Mouse (Mus musculus) hindbrain, embryonic 13.5 days (tissue): ENCODE data around the gene Zfp398. TPM values are rescaled to one million over a fixed set of nuclear protein-coding genes. Genes with fewer than 3 reads are reported as not detected.

Experiments
- ATAC-seq: fragments of 200-750 bp; cut with Nextera tagmentation; 2 replicates; pipeline ENCODE4 v1.8.0; 2017; ENCODE audit warnings: moderate TSS enrichment; ENCODE audit not compliant: low FRiP score
- H3K27ac ChIP-seq: fragments of 300-500 bp; sonication (generic); 2 replicates; pipeline ENCODE4 v1.5.1; 2015; ENCODE audit warnings: inconsistent platforms, mild to moderate bottlenecking, moderate library complexity
- H3K27me3 ChIP-seq: fragments of 300-500 bp; sonication (generic); 2 replicates; pipeline ENCODE4 v1.6.1; 2015; ENCODE audit warnings: mild to moderate bottlenecking, inconsistent platforms
- H3K36me3 ChIP-seq: fragments of 300-500 bp; sonication (generic); 2 replicates; pipeline ENCODE4 v1.6.1; 2015; ENCODE audit warnings: mild to moderate bottlenecking, inconsistent platforms
- H3K4me1 ChIP-seq: fragments of 300-500 bp; sonication (generic); replicated peaks from 2 replicates; pipeline ENCODE4 v1.6.1; 2015; ENCODE audit warnings: inconsistent platforms
- H3K4me2 ChIP-seq: fragments of 300-500 bp; sonication (generic); 2 replicates; pipeline ENCODE4 v1.6.1; 2015; ENCODE audit warnings: inconsistent platforms, mild to moderate bottlenecking, moderate library complexity
- H3K4me3 ChIP-seq: fragments of 300-500 bp; sonication (generic); 2 replicates; pipeline ENCODE4 v1.5.1; 2015; ENCODE audit warnings: mild to moderate bottlenecking, inconsistent platforms
- H3K9ac ChIP-seq: fragments of 300-500 bp; sonication (generic); 2 replicates; pipeline ENCODE4 v1.6.1; 2015; ENCODE audit warnings: mild to moderate bottlenecking, inconsistent platforms
- H3K9me3 ChIP-seq: fragments of 300-500 bp; sonication (generic); 2 replicates; pipeline ENCODE4 v1.6.1; 2016; ENCODE audit warnings: inconsistent platforms
- WGBS: fragments of 180-500 bp; shearing (Covaris S2); methylation state at CpG from one replicate; pipeline ENCODE4 v1.1.7; 2015; 5-methylcytosine and 5-hydroxymethylcytosine counted together
- polyA plus RNA-seq: library from polyadenylated mRNA; unstranded; fragments of >200 nt; fragmentation: Nextera tagmentation; extraction: Ambion mirVana; gene quantifications from 2 replicates; pipeline ENCODE4 v1.2.1, GENCODE M21; 2015

The Zfp398 gene
- polyA plus RNA-seq = 17.9 and 18.1 TPM in 2 replicates

- under 1% methylated on average over 52 of the region's 52 CpGs for WGBS
- peaks cover 18% of the 10 kb centered on the region for H3K4me1 ChIP-seq
Measured at GRCm38 (mm10) chr6:47835482-47835983, at the start of gene Zfp398. Gene Zfp398, plus strand, starts transcription at chr6:47835661.

DNA sequence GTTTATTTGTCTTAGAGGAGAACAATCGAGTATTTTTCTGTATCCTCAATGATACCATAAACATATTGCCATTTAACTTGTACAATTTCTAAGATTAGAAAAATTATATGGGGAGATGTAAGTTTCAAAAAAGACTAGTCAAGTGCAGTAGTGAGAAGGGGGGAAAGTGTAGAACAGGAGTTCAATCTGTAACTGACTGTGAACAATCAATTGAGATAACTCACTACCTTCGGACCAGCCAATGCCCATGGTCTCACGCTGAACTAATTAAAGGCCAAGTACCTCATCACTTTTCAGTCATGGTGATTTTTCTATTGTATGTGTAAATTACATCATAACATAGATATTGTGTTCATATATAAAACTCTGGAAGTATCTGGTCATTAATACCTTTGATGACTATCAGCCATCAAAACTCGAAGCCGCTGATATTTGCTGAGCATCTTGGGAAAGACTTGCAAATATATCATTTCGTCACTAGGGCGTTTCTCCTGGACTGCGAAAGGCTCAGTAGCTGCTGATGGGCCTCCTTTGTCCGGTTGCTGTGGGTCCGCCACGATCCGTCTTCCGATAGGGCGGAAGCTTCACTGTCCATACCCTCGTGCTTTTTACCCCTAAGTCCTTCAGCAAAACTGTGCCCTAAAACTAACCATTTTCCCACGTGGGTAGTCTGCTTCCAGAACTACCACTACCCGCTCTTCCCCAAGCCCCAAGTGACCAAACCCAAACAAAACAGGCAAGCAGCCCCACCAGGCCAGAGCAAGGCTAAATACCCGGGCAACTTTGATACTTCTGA, 47.3 kb upstream of the Zfp398 start:
- WGBS = 2% methylated on average over 18 of the region's 18 CpGs
- Histone ChIP-seq H3K36me3 (peaks cover 5% of the 10 kb centered on the region; the same call in 1 of the 2 replicates), H3K9me3 (no peaks in the 10 kb centered on the region), H3K4me3 (peak overlapping the region; percentile 48), H3K27ac (peak overlapping the region; percentile 97), H3K4me1 (peaks cover 6% of the 10 kb centered on the region), H3K4me2 (peak overlapping the region; percentile 61), H3K27me3 (no peaks in the 10 kb centered on the region), H3K9ac (peak overlapping the region; percentile 78)
- ATAC-seq = peak; percentile 92

More at GRCm38 (mm10) chr6:47835482-47835983, at the start of gene Zfp398:
- no peaks in the 10 kb centered on the region for H3K9me3 ChIP-seq
- peak; percentile 93 for ATAC-seq
- H3K36me3 ChIP-seq = peaks cover 5% of the 10 kb centered on the region
- no peaks in the 10 kb centered on the region for H3K27me3 ChIP-seq
- peak within 1 kb of the TSS; percentile 91 for H3K4me3 ChIP-seq
- H3K9ac ChIP-seq = peak within 1 kb of the TSS; percentile 96
- peak within 1 kb of the TSS; percentile 99 for H3K27ac ChIP-seq
- peak within 1 kb of the TSS; percentile 76 for H3K4me2 ChIP-seq

GRCm38 (mm10) chr6:47788821-47789220, 46.6 kb upstream of the Zfp398 start:
- Histone ChIP-seq H3K4me3 (peak overlapping the region; percentile 48), H3K9me3 (no peaks in the 10 kb centered on the region), H3K36me3 (peaks cover 5% of the 10 kb centered on the region; the same call in 1 of the 2 replicates), H3K9ac (peak overlapping the region; percentile 78), H3K27ac (peak overlapping the region; percentile 97), H3K4me2 (peak overlapping the region; percentile 61), H3K27me3 (no peaks in the 10 kb centered on the region), H3K4me1 (peaks cover 6% of the 10 kb centered on the region)
- no peak for ATAC-seq
- 35% methylated on average over 3 of the region's 3 CpGs for WGBS

GRCm38 (mm10) chr6:47790745-47791144, 44.7 kb upstream of the Zfp398 start:
- WGBS = 57% methylated on average over 2 of the region's 2 CpGs
- ATAC-seq = no peak
- Histone ChIP-seq H3K4me2 (no peak overlapping the region), H3K27me3 (no peaks in the 10 kb centered on the region), H3K4me1 (peaks cover 10% of the 10 kb centered on the region), H3K9me3 (no peaks in the 10 kb centered on the region), H3K36me3 (peaks cover 18% of the 10 kb centered on the region), H3K4me3 (no peak overlapping the region), H3K27ac (no peak overlapping the region), H3K9ac (no peak overlapping the region)

DNA sequence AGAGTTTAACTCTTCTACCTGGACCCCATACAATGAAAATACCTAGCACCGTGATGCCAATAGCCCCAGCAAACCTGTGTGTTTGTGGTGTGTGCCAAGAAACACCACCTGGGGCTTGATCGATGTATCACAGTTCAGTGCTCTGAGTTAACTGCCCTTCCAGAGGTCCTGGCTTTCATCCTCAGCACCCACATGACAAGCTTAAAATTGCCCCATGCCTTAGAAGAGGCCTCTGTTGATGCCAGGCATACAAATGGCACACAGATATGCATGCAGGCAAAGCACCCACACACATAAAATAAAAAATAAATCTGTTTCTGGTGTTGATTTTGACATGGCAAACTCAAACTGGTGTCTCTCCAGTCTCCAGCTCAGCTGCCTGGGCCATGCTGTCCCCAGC, 42.9 kb upstream of the Zfp398 start:
- H3K4me2 ChIP-seq = no peak overlapping the region

DNA sequence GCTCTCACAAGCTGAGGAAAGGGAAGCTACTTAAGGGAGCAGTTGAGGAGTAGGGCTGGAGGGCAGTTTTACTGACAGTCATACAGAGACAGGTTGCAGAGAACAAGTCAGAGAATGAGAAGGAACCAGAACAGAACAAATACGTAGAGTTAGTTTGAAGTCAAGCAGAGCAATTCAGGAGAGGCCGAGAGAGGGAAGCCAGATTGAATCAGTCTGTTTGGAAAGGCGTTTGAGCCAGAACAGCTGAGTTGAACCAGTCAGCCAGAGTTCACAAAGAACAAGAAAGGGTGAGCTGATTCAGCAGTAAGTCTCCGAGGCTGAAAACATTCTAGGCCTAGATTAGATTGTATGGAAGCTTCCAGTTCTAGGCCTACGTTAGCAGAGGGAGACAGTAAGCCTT, 42.2 kb upstream of the Zfp398 start:
- Histone ChIP-seq H3K4me1 (peaks cover 10% of the 10 kb centered on the region), H3K4me3 (no peak overlapping the region), H3K27ac (no peak overlapping the region), H3K4me2 (no peak overlapping the region), H3K27me3 (no peaks in the 10 kb centered on the region), H3K9me3 (no peaks in the 10 kb centered on the region), H3K36me3 (peaks cover 42% of the 10 kb centered on the region), H3K9ac (no peak overlapping the region)
- no peak for ATAC-seq
- 83% methylated on average over 5 of the region's 5 CpGs for WGBS

More for the DNA sequence above, 42.9 kb upstream of the Zfp398 start:
- Histone ChIP-seq H3K27ac (no peak overlapping the region), H3K27me3 (no peaks in the 10 kb centered on the region), H3K36me3 (peaks cover 34% of the 10 kb centered on the region), H3K9ac (no peak overlapping the region), H3K4me1 (peaks cover 10% of the 10 kb centered on the region), H3K9me3 (no peaks in the 10 kb centered on the region), H3K4me3 (no peak overlapping the region)
- WGBS = 88% methylated on average over 2 of the region's 2 CpGs
- no peak for ATAC-seq

- no peaks in the 10 kb centered on the region for H3K27me3 ChIP-seq
- no peak for ATAC-seq
- H3K4me1 ChIP-seq = peaks cover 5% of the 10 kb centered on the region
- no peaks in the 10 kb centered on the region for H3K9me3 ChIP-seq
- H3K27ac ChIP-seq = peak overlapping the region; percentile 69
- H3K4me3 ChIP-seq = no peak overlapping the region
- no peak overlapping the region for H3K4me2 ChIP-seq
- no peak overlapping the region for H3K9ac ChIP-seq
- H3K36me3 ChIP-seq = peaks cover 51% of the 10 kb centered on the region
- 39% methylated on average over 10 of the region's 10 CpGs for WGBS
Measured at GRCm38 (mm10) chr6:47794106-47794830, 41.2 kb upstream of the Zfp398 start.

DNA sequence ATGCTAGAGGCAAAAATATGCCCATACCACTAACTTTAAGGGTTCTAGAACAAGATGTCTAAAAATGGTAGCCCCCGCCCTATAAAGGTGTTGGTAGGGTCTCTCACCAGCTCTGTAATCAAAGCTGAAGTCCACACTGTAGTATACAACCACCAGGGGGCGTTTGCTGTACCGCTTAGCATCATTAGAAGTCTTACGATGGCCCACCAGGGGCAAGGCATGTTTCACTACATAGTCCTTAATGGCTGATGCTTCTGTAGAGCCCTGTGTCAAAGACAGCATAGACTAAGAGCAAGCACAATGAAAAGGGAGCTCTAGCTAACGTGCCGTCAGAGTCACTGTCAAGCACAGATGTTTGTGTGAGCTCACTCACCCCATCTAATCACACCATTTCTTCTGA, 36.4 kb upstream of the Zfp398 start:
- Histone ChIP-seq H3K27ac (no peak overlapping the region), H3K27me3 (no peaks in the 10 kb centered on the region), H3K4me3 (no peak overlapping the region), H3K4me1 (peaks cover 3% of the 10 kb centered on the region; the same call in 1 of the 2 replicates), H3K9me3 (no peaks in the 10 kb centered on the region), H3K36me3 (peaks cover 95% of the 10 kb centered on the region), H3K4me2 (no peak overlapping the region), H3K9ac (no peak overlapping the region)
- WGBS = 48% methylated on average over 6 of the region's 6 CpGs
- peak; percentile 34; the same call in 1 of the 2 replicates for ATAC-seq

- H3K27me3 ChIP-seq = no peaks in the 10 kb centered on the region
- ATAC-seq = no peak
- H3K4me1 ChIP-seq = peaks cover 19% of the 10 kb centered on the region
- H3K36me3 ChIP-seq = peaks cover 65% of the 10 kb centered on the region
- no peak overlapping the region for H3K4me2 ChIP-seq
- no peak overlapping the region for H3K9ac ChIP-seq
- no peak overlapping the region for H3K27ac ChIP-seq
- H3K9me3 ChIP-seq = no peaks in the 10 kb centered on the region
- WGBS = 91% methylated on average over 2 of the region's 2 CpGs
- no peak overlapping the region for H3K4me3 ChIP-seq
Measured at GRCm38 (mm10) chr6:47805520-47805919, 29.9 kb upstream of the Zfp398 start.

- Histone ChIP-seq H3K27me3 (no peaks in the 10 kb centered on the region), H3K27ac (no peak overlapping the region), H3K9ac (no peak overlapping the region), H3K36me3 (peaks cover 46% of the 10 kb centered on the region), H3K4me3 (no peak overlapping the region), H3K9me3 (no peaks in the 10 kb centered on the region), H3K4me1 (peaks cover 36% of the 10 kb centered on the region), H3K4me2 (no peak overlapping the region)
- 88% methylated on average over 2 of the region's 2 CpGs for WGBS
- no peak for ATAC-seq
Measured at GRCm38 (mm10) chr6:47807419-47807818, 28.0 kb upstream of the Zfp398 start.

- Histone ChIP-seq H3K4me3 (no peak overlapping the region), H3K27ac (no peak overlapping the region), H3K4me1 (peaks cover 36% of the 10 kb centered on the region), H3K9me3 (no peaks in the 10 kb centered on the region), H3K36me3 (peaks cover 35% of the 10 kb centered on the region), H3K4me2 (no peak overlapping the region), H3K9ac (no peak overlapping the region), H3K27me3 (no peaks in the 10 kb centered on the region)
- 91% methylated on average over 5 of the region's 5 CpGs for WGBS
- no peak for ATAC-seq
Measured at GRCm38 (mm10) chr6:47808545-47808944, 26.9 kb upstream of the Zfp398 start.

- Histone ChIP-seq H3K4me1 (peaks cover 40% of the 10 kb centered on the region), H3K36me3 (peaks cover 30% of the 10 kb centered on the region), H3K4me2 (0 out of 2 replicates have a peak overlapping the region, but pooled peaks have one; percentile 10), H3K4me3 (no peak overlapping the region), H3K27me3 (no peaks in the 10 kb centered on the region), H3K9ac (no peak overlapping the region), H3K9me3 (no peaks in the 10 kb centered on the region), H3K27ac (peak overlapping the region; percentile 48; the same call in 1 of the 2 replicates)
- WGBS = 63% methylated on average over 4 of the region's 4 CpGs
- no peak for ATAC-seq
Measured at GRCm38 (mm10) chr6:47809053-47809452, 26.4 kb upstream of the Zfp398 start.
